Mouse (Mus musculus) cortical plate, adult 2 months (tissue): Measurements from ENCODE around the gene Noct. TPM values are rescaled to one million over a fixed set of nuclear protein-coding genes. Genes with fewer than 3 reads are reported as not detected.
"Not testable (repeated sequence)": the region's sequence is repeated elsewhere in the genome, so short reads cannot be mapped to it uniquely, and the experiment has no call there.

Source experiments
- H3K27ac ChIP-seq: fragments of 200-500 bp; 2 replicates; pipeline ENCODE4 v1.5.1; 2012; ENCODE audit warnings: low read length, control low read depth, inconsistent platforms; ENCODE audit not compliant: insufficient read depth
- H3K4me1 ChIP-seq: fragments of 200-500 bp; 2 replicates; pipeline ENCODE4 v1.6.1; 2011; ENCODE audit warnings: low read length; ENCODE audit not compliant: control insufficient read depth, insufficient read depth
- H3K4me3 ChIP-seq: fragments of 200-500 bp; 2 replicates; pipeline ENCODE4 v1.5.1; 2011; ENCODE audit warnings: mild to moderate bottlenecking, low read length, control low read depth; ENCODE audit not compliant: insufficient read depth
- CTCF ChIP-seq: fragments of 200-500 bp; IDR thresholded peaks from 2 replicates; pipeline ENCODE4 v1.5.1; 2011; ENCODE audit warnings: mild to moderate bottlenecking, control low read depth, low read length; ENCODE audit not compliant: insufficient read depth; ENCODE audit errors: extremely low read depth
- POLR2A ChIP-seq: fragments of 200-500 bp; IDR thresholded peaks from 2 replicates; pipeline ENCODE4 v1.6.1; 2011; ENCODE audit warnings: mild to moderate bottlenecking, low read length, control low read depth; ENCODE audit not compliant: insufficient read depth; ENCODE audit errors: extremely low read depth
- polyA plus RNA-seq: library from polyadenylated mRNA; depleted of rRNA; stranded (reverse); fragments of >200 nt; gene quantifications from 2 replicates; pipeline ENCODE4 v1.2.3, GENCODE M21; 2012; rRNA removed

Noct gene
- polyA plus RNA-seq, result 31.8 and 32.5 TPM in 2 replicates

DNA sequence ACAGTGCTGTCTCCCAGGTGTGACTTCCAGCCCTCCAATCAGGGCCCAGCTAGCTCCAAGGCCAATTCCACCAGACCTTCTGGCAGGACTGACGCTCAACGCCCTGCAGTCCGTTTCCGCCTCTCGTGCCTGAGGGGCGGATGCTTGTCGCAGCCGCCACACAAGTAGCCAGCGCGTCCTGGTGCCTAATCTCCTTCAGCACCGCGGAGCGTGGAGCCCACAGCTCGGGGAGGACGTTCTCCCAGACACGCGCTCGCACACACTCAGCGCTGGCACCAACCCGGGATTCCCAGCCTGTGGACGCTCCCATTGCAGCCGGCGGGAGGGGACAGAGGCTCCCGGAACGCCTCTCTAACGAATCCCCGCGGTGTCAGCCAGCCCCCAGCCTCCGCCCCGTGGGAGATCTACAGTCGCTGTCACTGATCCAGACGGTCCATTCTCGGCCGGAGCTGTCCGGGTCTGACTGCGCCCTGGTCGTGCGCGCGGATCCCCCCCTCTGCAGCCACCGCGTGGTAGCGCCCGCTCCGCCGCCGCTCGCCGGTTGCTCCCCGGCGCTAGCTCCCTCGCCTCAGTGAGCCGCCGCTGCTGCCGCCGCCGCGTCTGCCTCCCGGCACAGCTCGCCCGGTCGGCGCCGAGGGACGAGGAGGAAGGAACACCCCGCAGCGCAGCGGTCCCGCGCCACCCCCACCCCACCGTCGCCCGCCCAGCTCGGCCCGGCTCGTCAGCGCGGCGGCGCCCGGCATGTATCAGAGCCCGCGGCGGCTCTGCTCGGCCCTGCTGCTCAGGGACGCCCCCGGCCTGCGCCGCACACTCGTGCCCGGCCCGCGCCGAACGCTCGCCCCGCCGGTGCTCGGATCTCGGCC lies at the start of gene Noct:
Gene Noct (plus strand): TSS at position 85 of the 863 bp plus-strand sequence.
- H3K27ac ChIP-seq, result peak within 1 kb of the TSS; percentile 99
- TF ChIP-seq POLR2A (peak; percentile 90), CTCF (no peak)
- peaks cover 3% of the 10 kb centered on the region; the same call in 1 of the 2 replicates for H3K4me1 ChIP-seq
- peak within 1 kb of the TSS; percentile 48 for H3K4me3 ChIP-seq

DNA sequence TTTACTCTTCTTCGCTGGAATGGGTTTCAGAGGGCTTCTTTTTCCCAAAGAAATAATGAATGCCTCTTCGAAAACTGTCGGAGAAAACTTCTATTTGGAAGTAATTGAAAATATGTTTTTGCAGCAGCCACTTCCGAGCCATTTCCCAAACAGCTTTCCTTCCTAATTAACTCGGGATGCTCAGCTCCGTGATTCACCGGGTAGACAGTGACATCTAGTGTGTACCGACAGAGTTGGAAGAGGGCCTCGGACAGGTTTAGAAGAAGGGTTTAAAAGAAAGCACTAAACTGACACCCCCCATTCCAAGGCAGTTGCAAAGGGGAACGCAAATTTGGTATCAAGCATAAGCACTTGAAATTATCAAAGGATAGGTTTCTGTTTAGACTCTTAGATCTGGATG lies 46.1 kb upstream of the Noct start:
- Histone ChIP-seq H3K27ac (no peak overlapping the region), H3K4me3 (no peak overlapping the region), H3K4me1 (no peaks in the 10 kb centered on the region)
- peak; percentile 54 for TF ChIP-seq CTCF
- TF ChIP-seq POLR2A, result no peak

DNA sequence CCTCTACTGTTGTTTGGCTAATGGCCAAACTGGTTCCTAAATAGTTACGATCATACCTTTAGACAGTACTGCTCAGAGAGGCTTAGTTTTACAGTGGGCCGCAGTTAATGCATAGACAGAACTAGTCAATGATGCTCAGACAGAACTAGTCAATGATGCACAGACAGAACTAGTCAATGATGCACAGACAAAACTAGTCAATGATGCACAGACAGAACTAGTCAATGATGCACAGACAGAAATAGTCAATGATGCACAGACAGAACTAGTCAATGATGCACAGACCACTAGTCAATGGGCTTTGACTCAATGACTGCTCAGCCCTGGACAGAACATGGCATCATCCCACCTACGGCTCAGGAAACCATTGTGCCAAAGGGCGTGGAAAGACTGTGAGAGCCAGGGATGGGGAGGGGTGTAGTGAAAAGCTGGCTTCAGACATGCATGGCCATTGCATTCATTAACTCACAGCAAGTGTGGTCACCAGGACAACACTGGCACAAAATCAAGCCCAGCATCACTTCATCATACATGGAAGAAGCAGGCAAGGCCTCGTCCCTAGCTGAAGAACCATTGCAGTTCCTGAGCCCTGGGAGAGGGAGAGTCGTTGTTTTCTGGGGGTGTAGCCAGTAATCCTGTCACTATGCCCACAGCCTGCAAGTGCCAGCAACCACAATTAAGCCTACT lies 44.6 kb upstream of the Noct start:
- no peak for TF ChIP-seq CTCF
- no peak for TF ChIP-seq POLR2A
- no peak overlapping the region for H3K4me3 ChIP-seq
- no peaks in the 10 kb centered on the region for H3K4me1 ChIP-seq
- H3K27ac ChIP-seq, result no peak overlapping the region

DNA sequence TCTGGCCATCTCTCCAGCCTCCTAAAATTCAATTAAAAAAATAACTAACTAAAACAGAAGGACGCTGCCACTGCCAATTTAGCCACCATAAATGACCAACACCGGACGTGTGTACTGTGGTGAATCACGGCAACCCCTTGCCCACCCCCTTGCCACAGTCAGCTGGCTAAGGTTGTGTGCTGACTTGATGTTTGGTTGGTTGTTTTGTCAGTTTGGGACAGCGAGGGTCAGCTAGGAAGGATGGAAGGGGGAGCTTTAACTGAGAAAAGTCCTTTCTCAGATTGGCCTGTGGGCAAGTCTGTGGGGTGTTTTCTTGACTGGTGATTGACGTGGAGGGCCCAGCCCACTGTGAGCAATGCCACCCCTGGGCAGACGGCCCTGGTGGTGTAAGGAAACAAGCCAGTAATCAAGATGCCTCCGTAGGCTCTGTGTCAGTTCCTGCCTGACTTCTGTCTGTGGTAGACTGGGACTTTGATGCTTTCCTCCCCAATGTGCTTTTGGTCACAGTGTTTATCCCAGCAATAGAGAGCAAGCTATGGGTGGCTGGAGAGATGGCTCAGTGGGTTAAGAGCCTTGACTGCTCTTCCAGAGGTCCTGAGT lies 43.8 kb upstream of the Noct start:
- Histone ChIP-seq H3K4me1 (no peaks in the 10 kb centered on the region), H3K27ac (no peak overlapping the region), H3K4me3 (no peak overlapping the region)
- TF ChIP-seq CTCF (no peak), POLR2A (no peak)

DNA sequence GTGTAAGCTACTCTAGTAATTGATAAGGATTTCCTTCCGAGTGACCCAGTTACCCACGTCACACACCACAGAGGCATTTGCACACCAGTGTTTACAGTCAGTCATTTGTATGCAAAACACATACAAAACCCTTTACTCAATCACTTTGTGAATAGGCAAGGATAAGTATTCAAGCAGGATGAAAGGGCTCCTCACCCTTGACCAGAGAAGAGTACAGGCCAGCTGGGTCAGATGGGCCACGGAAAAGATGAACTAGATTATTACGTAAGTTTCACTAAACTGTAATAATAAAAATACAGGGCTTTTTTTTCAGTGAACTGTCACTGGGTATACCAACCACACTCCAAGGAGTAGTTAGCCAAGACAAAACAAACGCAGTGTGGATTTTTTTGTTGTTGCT lies 41.8 kb upstream of the Noct start:
- Histone ChIP-seq H3K4me3 (no peak overlapping the region), H3K27ac (no peak overlapping the region), H3K4me1 (no peaks in the 10 kb centered on the region)
- TF ChIP-seq POLR2A, result no peak
- TF ChIP-seq CTCF, result no peak

DNA sequence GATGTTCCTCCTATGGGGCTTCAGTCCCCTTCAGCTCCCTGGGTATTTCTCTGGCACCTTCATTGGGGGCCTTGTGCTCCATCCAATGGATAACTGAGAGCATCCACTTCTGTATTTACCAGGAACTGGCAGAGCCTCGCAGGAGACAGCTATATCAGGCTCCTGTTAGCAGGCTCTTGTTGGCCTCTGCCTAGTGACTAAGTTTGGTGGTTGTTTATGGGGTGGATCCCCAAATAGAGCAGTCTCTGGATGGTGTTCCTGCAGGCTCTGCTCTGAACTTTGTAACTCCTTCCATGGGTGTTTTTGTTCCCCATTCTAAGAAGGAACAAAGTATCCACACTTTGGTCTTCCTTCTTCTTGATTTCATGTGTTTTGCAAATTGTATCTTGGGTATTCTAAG lies 40.7 kb upstream of the Noct start:
- not testable (repeated sequence) for H3K4me1 ChIP-seq, H3K4me3 ChIP-seq, H3K27ac ChIP-seq

DNA sequence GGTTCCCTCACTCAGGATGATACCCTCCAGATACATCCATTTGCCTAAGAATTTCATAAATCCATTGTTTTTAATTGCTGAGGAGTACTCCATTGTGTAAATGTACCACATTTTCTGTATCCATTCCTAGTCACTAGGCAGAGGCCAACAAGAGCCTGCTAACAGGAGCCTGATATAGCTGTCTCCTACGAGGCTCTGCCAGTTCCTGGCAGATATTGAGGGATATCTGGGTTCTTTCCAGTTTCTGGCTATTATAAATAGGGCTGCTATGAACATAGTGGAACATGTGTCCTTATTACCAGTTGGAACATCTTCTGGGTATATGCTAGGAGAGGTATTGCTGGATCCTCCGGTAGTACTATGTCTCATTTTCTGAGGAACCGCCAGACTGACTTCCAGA lies 40.3 kb upstream of the Noct start:
- H3K4me1 ChIP-seq, H3K4me3 ChIP-seq, H3K27ac ChIP-seq: not testable (repeated sequence)

DNA sequence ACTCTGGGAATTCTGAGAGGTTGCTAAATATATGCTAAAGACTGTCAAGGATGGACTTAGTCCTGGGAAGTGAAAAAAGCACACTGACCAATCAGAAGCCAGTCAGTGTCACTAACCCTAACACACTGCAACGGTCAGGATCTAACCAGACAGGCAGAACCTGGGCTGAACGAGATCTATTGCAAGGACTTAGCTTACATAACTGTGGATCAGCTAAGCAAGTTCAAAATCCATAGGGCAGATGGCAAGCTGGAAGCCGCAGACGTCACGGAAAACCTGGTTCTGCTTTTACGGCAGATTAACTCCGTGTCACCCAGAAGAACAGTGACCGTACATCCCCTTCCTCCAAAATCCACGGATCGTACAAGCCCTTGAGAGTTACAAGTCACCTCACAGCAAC lies 39.5 kb upstream of the Noct start:
- Histone ChIP-seq H3K4me1 (no peaks in the 10 kb centered on the region), H3K27ac (no peak overlapping the region), H3K4me3 (no peak overlapping the region)
- TF ChIP-seq CTCF, result no peak
- TF ChIP-seq POLR2A, result no peak

DNA sequence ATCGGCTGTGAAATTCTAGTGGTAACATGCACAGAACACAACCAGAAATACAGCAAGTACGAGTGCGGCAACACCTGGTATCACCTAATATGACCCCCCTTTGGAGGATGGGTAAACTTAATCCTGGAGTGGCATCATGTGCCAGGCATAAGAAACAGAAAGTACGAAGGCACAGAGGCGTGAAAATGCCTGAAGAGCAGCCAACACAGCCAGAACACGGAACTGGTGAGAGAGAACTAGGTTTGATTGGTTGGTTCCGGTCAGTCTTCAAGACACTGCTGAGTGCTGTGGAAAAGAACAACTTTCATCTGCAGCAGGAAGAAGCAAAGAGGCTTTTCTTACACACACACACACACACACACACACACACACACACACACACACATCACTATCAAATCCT lies 38.8 kb upstream of the Noct start:
- Histone ChIP-seq H3K27ac (no peak overlapping the region), H3K4me1 (no peaks in the 10 kb centered on the region), H3K4me3 (no peak overlapping the region)
- TF ChIP-seq CTCF (no peak), POLR2A (no peak)

DNA sequence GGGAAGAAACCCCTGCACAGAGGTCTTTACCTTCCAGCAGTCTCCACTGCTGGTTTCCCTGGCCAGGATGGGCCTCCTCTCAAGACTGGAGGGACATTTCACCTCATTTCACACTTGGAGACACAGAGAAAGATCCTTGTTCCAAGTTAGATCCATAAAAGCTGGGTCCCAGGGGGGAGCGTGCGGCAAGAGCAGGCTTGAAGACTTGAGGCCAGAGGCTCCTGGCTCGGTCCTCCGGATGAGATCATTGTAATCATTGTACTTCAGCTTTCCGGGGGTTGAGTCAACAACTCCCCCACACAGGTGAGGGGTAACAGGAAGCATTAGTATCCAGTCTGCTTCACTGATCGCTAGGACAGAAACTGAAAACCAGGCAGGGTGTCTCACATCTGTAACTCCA lies 30.2 kb upstream of the Noct start:
- Histone ChIP-seq H3K4me1 (peaks cover 6% of the 10 kb centered on the region; the same call in 1 of the 2 replicates), H3K27ac (no peak overlapping the region), H3K4me3 (no peak overlapping the region)
- TF ChIP-seq POLR2A (no peak), CTCF (no peak)
